Mouse (Mus musculus) intestine, embryonic 16.5 days (tissue): Measurements from ENCODE around the gene Lgalsl. TPM values are rescaled to one million over a fixed set of nuclear protein-coding genes. Genes with fewer than 3 reads are reported as not detected.

ENCODE experiments used
- ATAC-seq: fragments of 200-750 bp; cut with Nextera tagmentation; 2 replicates; pipeline ENCODE4 v1.8.0; 2017; ENCODE audit warnings: moderate TSS enrichment, moderate library complexity
- H3K27ac ChIP-seq: fragments of 300-500 bp; sonication (generic); 2 replicates; pipeline ENCODE4 v1.5.1; 2014; ENCODE audit warnings: mild to moderate bottlenecking, low read length
- H3K27me3 ChIP-seq: fragments of 300-500 bp; sonication (generic); replicated peaks from 2 replicates; pipeline ENCODE4 v1.6.1; 2014; ENCODE audit warnings: low read length, control low read depth, mixed read lengths; ENCODE audit not compliant: control insufficient read depth, insufficient read depth
- H3K36me3 ChIP-seq: fragments of 300-500 bp; sonication (generic); 2 replicates; pipeline ENCODE4 v1.6.1; 2014; ENCODE audit warnings: low read length, control low read depth; ENCODE audit not compliant: control insufficient read depth, insufficient read depth
- H3K4me1 ChIP-seq: fragments of 300-500 bp; sonication (generic); 2 replicates; pipeline ENCODE4 v1.6.1; 2014; ENCODE audit warnings: low read length, control low read depth, mixed read lengths; ENCODE audit not compliant: control insufficient read depth, insufficient read depth
- H3K4me2 ChIP-seq: fragments of 300-500 bp; sonication (generic); 2 replicates; pipeline ENCODE4 v1.6.1; 2014; ENCODE audit warnings: low read depth, low read length, control low read depth
- H3K4me3 ChIP-seq: fragments of 300-500 bp; sonication (generic); 2 replicates; pipeline ENCODE4 v1.5.1; 2014; ENCODE audit warnings: mild to moderate bottlenecking, low read length
- H3K9ac ChIP-seq: fragments of 300-500 bp; sonication (generic); 2 replicates; pipeline ENCODE4 v1.6.1; 2014; ENCODE audit warnings: low read depth, low read length
- H3K9me3 ChIP-seq: fragments of 300-500 bp; sonication (generic); 2 replicates; pipeline ENCODE4 v1.6.1; 2016; ENCODE audit warnings: low read length, control low read depth; ENCODE audit not compliant: control insufficient read depth
- WGBS: fragments of 180-500 bp; shearing (Covaris S2); extraction: QIAGEN DNeasy Blood & Tissue Kit; methylation state at CpG from one replicate; pipeline ENCODE4 v1.1.7; 2014; 5-methylcytosine and 5-hydroxymethylcytosine counted together
- polyA plus RNA-seq: library from polyadenylated mRNA; unstranded; fragments of >200 nt; fragmentation: Nextera tagmentation; extraction: Ambion mirVana; gene quantifications from 2 replicates; pipeline ENCODE4 v1.2.1, GENCODE M21; 2015

Gene Lgalsl
- polyA plus RNA-seq, 1 experiment from 2014 or later, result 24.0 TPM

GRCm38 (mm10) chr11:20831600-20832137 lies 813 bp upstream of the Lgalsl start:
- ATAC-seq, result peak; percentile 70
- peaks cover 20% of the 10 kb centered on the region for H3K4me1 ChIP-seq
- peak overlapping the region; percentile 95 for H3K27ac ChIP-seq
- no peaks in the 10 kb centered on the region for H3K9me3 ChIP-seq
- 19% methylated on average over 11 of the region's 11 CpGs for WGBS
- peak overlapping the region; percentile 92 for H3K4me3 ChIP-seq
- H3K27me3 ChIP-seq, result 0 out of 2 replicates have a peak, but pooled peaks cover 3% of the 10 kb centered on the region
- peak overlapping the region; percentile 79 for H3K4me2 ChIP-seq
- peak overlapping the region; percentile 98 for H3K9ac ChIP-seq
- H3K36me3 ChIP-seq, result 0 out of 2 replicates have a peak, but pooled peaks cover 4% of the 10 kb centered on the region

GRCm38 (mm10) chr11:20829993-20830685 lies 717 bp downstream of the Lgalsl start:
- Histone ChIP-seq H3K4me3 (peak overlapping the region; percentile 92), H3K9ac (peak overlapping the region; percentile 98), H3K4me1 (peaks cover 20% of the 10 kb centered on the region), H3K27me3 (0 out of 2 replicates have a peak, but pooled peaks cover 3% of the 10 kb centered on the region), H3K36me3 (0 out of 2 replicates have a peak, but pooled peaks cover 4% of the 10 kb centered on the region), H3K4me2 (peak overlapping the region; percentile 79), H3K27ac (peak overlapping the region; percentile 95), H3K9me3 (no peaks in the 10 kb centered on the region)
- 10% methylated on average over 23 of the region's 23 CpGs for WGBS
- peak; percentile 1; the same call in 1 of the 2 replicates for ATAC-seq

DNA sequence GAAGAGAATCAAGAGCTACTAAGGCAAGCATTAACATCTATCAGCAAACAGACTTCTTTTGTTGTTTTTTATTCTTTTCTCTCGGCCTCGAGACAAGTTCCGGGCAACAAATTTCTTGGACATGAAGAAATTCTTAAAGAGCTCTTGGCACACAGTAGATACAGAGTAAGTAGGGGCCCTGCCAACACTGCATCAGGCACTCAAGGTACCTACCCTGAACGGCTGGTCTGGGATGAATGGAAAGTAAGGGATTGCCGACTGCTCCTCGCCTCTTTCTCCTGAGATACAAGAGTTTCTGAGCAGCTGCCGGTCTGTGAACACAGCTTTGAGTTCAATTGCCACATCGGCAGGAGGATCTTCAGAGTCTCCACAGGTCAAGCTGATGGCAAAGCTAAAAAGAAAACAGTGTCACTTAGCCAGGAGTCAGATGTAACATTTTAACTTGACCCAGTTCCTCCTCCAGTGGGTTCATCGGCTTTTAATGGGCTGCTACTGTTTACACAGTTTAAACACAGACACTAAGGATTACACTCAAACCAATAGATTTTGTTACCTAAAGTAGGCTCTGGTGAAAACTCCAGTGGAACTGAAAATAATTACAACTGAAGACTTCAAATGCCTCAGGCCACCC lies 1.7 kb downstream of the Lgalsl start:
- H3K4me3 ChIP-seq, result no peak overlapping the region
- 36% methylated on average over 9 of the region's 9 CpGs for WGBS
- ATAC-seq, result no peak
- peak overlapping the region; percentile 79 for H3K4me2 ChIP-seq
- H3K27me3 ChIP-seq, result 0 out of 2 replicates have a peak, but pooled peaks cover 3% of the 10 kb centered on the region
- no peaks in the 10 kb centered on the region for H3K9me3 ChIP-seq
- H3K27ac ChIP-seq, result no peak overlapping the region
- H3K9ac ChIP-seq, result no peak overlapping the region; the same call in 1 of the 2 replicates
- H3K4me1 ChIP-seq, result peaks cover 20% of the 10 kb centered on the region
- H3K36me3 ChIP-seq, result 0 out of 2 replicates have a peak, but pooled peaks cover 4% of the 10 kb centered on the region

DNA sequence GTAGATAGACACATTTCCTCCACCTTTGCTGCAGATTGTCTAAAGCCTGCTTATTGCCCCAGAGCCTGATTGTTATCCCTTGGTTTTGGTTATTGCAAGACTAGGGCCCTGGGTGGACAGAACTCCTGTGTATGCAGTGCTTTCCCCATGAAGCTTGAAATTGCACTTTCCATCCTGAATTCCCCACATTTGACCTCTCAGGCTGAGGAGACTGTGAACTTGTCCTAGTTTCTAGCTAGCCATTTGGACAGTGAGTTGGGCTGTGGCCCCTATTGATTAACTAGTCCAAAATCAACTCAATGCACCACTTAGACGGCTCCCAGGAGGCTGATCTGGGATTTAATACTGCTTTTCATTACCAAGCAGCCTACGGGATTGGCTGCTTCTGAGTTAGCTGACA lies 6.9 kb downstream of the Lgalsl start:
- H3K9me3 ChIP-seq, result no peaks in the 10 kb centered on the region
- no peak overlapping the region for H3K27ac ChIP-seq
- no peak overlapping the region for H3K4me2 ChIP-seq
- H3K4me1 ChIP-seq, result peaks cover 3% of the 10 kb centered on the region
- no peaks in the 10 kb centered on the region for H3K27me3 ChIP-seq
- 85% methylated on average over 2 of the region's 2 CpGs for WGBS
- ATAC-seq, result no peak
- 0 out of 2 replicates have a peak, but pooled peaks cover 4% of the 10 kb centered on the region for H3K36me3 ChIP-seq
- H3K4me3 ChIP-seq, result no peak overlapping the region
- no peak overlapping the region for H3K9ac ChIP-seq

- Histone ChIP-seq H3K4me1 (no peaks in the 10 kb centered on the region), H3K27ac (no peak overlapping the region), H3K9ac (no peak overlapping the region), H3K36me3 (0 out of 2 replicates have a peak, but pooled peaks cover 4% of the 10 kb centered on the region), H3K27me3 (no peaks in the 10 kb centered on the region), H3K4me2 (no peak overlapping the region), H3K4me3 (no peak overlapping the region), H3K9me3 (no peaks in the 10 kb centered on the region)
- 86% methylated on average over 2 of the region's 2 CpGs for WGBS
- no peak for ATAC-seq
Measured at GRCm38 (mm10) chr11:20823301-20823700, 7.6 kb downstream of the Lgalsl start.

DNA sequence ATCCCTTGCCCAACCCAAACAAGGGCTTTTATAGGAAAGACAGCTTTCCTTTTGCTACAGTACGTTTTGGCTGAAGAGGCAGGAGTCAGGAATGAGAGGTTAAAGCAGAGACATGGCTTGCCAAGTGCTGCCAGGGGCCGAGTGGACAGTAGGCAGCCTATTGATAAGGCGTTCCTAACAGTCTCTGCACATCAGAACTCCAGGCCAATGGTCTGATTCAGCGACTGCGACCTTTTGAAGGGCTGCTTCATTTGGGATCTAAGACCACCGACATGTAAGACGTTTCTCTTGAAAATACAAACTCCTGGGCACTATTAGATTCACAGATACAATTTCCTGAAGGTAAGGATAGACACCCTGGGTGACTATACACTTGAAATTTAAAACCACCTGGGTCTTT lies 9.5 kb downstream of the Lgalsl start:
- WGBS, result 80% methylated on average over 7 of the region's 7 CpGs
- H3K4me1 ChIP-seq, result no peaks in the 10 kb centered on the region
- H3K27ac ChIP-seq, result no peak overlapping the region
- no peak overlapping the region for H3K9ac ChIP-seq
- H3K4me2 ChIP-seq, result no peak overlapping the region
- no peak for ATAC-seq
- no peaks in the 10 kb centered on the region for H3K36me3 ChIP-seq
- H3K27me3 ChIP-seq, result no peaks in the 10 kb centered on the region
- H3K4me3 ChIP-seq, result no peak overlapping the region
- no peaks in the 10 kb centered on the region for H3K9me3 ChIP-seq

- Histone ChIP-seq H3K36me3 (no peaks in the 10 kb centered on the region), H3K4me2 (no peak overlapping the region), H3K9ac (no peak overlapping the region), H3K27ac (no peak overlapping the region), H3K9me3 (no peaks in the 10 kb centered on the region), H3K4me1 (no peaks in the 10 kb centered on the region), H3K4me3 (no peak overlapping the region), H3K27me3 (no peaks in the 10 kb centered on the region)
- WGBS, result 75% methylated on average over 6 of the region's 6 CpGs
- peak; percentile 94 for ATAC-seq
Measured at GRCm38 (mm10) chr11:20813901-20814523, 16.8 kb downstream of the Lgalsl start.

DNA sequence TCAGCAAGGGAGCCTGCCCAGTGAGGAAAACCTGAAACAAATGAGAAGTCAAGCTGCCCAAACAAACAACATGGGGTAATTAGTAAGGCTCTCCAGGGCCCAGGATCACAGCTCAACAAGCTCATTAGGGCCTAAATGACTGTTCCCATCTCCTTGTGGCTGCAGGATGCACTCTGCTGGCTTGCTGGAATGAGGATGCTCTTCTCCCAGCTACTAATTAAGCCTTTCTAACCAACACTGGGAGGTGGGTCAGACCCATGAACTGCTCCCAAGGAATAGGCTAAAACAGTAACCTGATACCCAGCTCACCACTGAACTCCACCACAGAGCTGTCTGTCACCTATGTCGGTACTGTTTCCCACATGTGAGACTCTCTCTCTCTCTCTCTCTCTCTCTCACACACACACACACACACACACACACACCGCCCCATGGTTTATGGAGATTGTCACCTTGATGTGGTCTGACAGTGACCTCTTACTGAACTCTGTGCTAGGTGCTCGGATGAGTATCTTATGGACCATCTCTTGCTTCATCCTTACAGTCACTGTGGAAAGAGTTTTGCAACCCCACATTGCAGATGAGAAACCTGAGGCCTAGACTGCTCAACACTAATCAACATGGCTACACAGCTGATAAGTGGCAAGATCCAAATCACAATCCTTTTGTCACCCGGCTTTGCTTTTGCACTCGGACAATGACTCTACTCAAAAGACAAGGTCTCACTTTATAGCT lies 18.5 kb downstream of the Lgalsl start:
- Histone ChIP-seq H3K36me3 (no peaks in the 10 kb centered on the region), H3K27me3 (no peaks in the 10 kb centered on the region), H3K4me1 (no peaks in the 10 kb centered on the region), H3K9me3 (no peaks in the 10 kb centered on the region), H3K4me2 (no peak overlapping the region), H3K4me3 (no peak overlapping the region), H3K27ac (no peak overlapping the region), H3K9ac (no peak overlapping the region)
- no peak for ATAC-seq
- 77% methylated on average over 5 of the region's 5 CpGs for WGBS
